Mouse (Mus musculus) right cerebral cortex, postnatal 36 days (tissue): Measurements from ENCODE around the gene Rps19.
A peak's percentile ranks its signal among the peaks of the same experiment; 100 is the strongest.
"Not testable (repeated sequence)": the region's sequence is repeated elsewhere in the genome, so short reads cannot be mapped to it uniquely, and the experiment has no call there.

Experiments used
- DNase-seq, 2 experiments: peaks; one replicate each; pipeline ENCODE4 v3.0.0; 2022; ENCODE audit warnings: low spot score in 2 of 2, mixed read lengths in 1 of 2

Rps19 gene

GRCm38 (mm10) chr7:24883896-24884692, at the start of gene Rps19:
Rps19 (plus strand) TSS chr7:24884371.
- peak; percentile 98 for DNase-seq

- DNase-seq = not testable (repeated sequence)
Observed at GRCm38 (mm10) chr7:24838732-24839409, 45.3 kb upstream of the Rps19 start.

- no peak for DNase-seq
Observed at GRCm38 (mm10) chr7:24839410-24839808, 44.8 kb upstream of the Rps19 start.

GRCm38 (mm10) chr7:24840331-24840730, 43.8 kb upstream of the Rps19 start:
- DNase-seq = no peak

- no peak for DNase-seq
Observed at GRCm38 (mm10) chr7:24841009-24841408, 43.2 kb upstream of the Rps19 start.

- DNase-seq = no peak
Observed at GRCm38 (mm10) chr7:24844144-24844543, 40.0 kb upstream of the Rps19 start.

- no peak for DNase-seq
Observed at GRCm38 (mm10) chr7:24845181-24845580, 39.0 kb upstream of the Rps19 start.

GRCm38 (mm10) chr7:24845713-24846112, 38.5 kb upstream of the Rps19 start:
- no peak for DNase-seq

GRCm38 (mm10) chr7:24846576-24846975, 37.6 kb upstream of the Rps19 start:
- not testable (repeated sequence) for DNase-seq

GRCm38 (mm10) chr7:24850162-24850561, 34.0 kb upstream of the Rps19 start:
- peak; percentile 66 to 81 for DNase-seq

- no peak for DNase-seq
Observed at GRCm38 (mm10) chr7:24850899-24851303, 33.3 kb upstream of the Rps19 start.

- DNase-seq = no peak
Observed at GRCm38 (mm10) chr7:24851596-24852325, 32.4 kb upstream of the Rps19 start.

GRCm38 (mm10) chr7:24852557-24853232, 31.5 kb upstream of the Rps19 start:
- DNase-seq = no peak

GRCm38 (mm10) chr7:24853233-24853563, 31.0 kb upstream of the Rps19 start:
- DNase-seq = no peak

GRCm38 (mm10) chr7:24853695-24854094, 30.5 kb upstream of the Rps19 start:
- DNase-seq = no peak

- DNase-seq = no peak
Observed at GRCm38 (mm10) chr7:24856460-24857120, 27.6 kb upstream of the Rps19 start.

GRCm38 (mm10) chr7:24859234-24859633, 24.9 kb upstream of the Rps19 start:
- DNase-seq = no peak

- DNase-seq = no peak
Observed at GRCm38 (mm10) chr7:24861913-24862312, 22.3 kb upstream of the Rps19 start, which contains the start of gene Gm9844. Gm9844 (plus strand) TSS chr7:24862213.

GRCm38 (mm10) chr7:24862853-24863252, 21.3 kb upstream of the Rps19 start:
- DNase-seq = no peak

GRCm38 (mm10) chr7:24864156-24864555, 20.0 kb upstream of the Rps19 start:
- no peak for DNase-seq

GRCm38 (mm10) chr7:24869080-24869479, 15.1 kb upstream of the Rps19 start:
- DNase-seq = no peak
